Mouse (Mus musculus): ENCODE data around the gene Nat9. TPM values are rescaled to one million over a fixed set of nuclear protein-coding genes. Genes with fewer than 3 reads are reported as not detected.

The Nat9 gene
- total RNA-seq, 1 experiment from 2014 or later, result 39.9 TPM

GRCm38 (mm10) chr11:115219263-115219662 is 31.6 kb upstream of the Nat9 start:
- 0 out of 2 replicates have a peak, but pooled peaks have one; percentile 36 for ATAC-seq (replicated peaks; ENCODE audit: insufficient number of reproducible peaks, low FRiP score, low TSS enrichment, poor library complexity, severe bottlenecking)

- no peak for ATAC-seq (replicated peaks; ENCODE audit: insufficient number of reproducible peaks, low FRiP score, low TSS enrichment, poor library complexity, severe bottlenecking)
Observed at GRCm38 (mm10) chr11:115217439-115218410, 30.1 kb upstream of the Nat9 start.

- no peak for ATAC-seq (replicated peaks; ENCODE audit: insufficient number of reproducible peaks, low FRiP score, low TSS enrichment, poor library complexity, severe bottlenecking)
Observed at GRCm38 (mm10) chr11:115215123-115215522, 27.5 kb upstream of the Nat9 start.

GRCm38 (mm10) chr11:115212116-115212515 is 24.5 kb upstream of the Nat9 start:
- no peak for ATAC-seq (replicated peaks; ENCODE audit: insufficient number of reproducible peaks, low FRiP score, low TSS enrichment, poor library complexity, severe bottlenecking)

GRCm38 (mm10) chr11:115209958-115210357 is 22.3 kb upstream of the Nat9 start:
- no peak for ATAC-seq (replicated peaks; ENCODE audit: insufficient number of reproducible peaks, low FRiP score, low TSS enrichment, poor library complexity, severe bottlenecking)

- ATAC-seq (replicated peaks; ENCODE audit: insufficient number of reproducible peaks, low FRiP score, low TSS enrichment, poor library complexity, severe bottlenecking), result peak; percentile 77
Observed at GRCm38 (mm10) chr11:115208776-115209732, 21.4 kb upstream of the Nat9 start.

GRCm38 (mm10) chr11:115208126-115208525 is 20.5 kb upstream of the Nat9 start:
- no peak for ATAC-seq (replicated peaks; ENCODE audit: insufficient number of reproducible peaks, low FRiP score, low TSS enrichment, poor library complexity, severe bottlenecking)

GRCm38 (mm10) chr11:115202756-115203155 is 15.1 kb upstream of the Nat9 start:
- no peak for ATAC-seq (replicated peaks; ENCODE audit: insufficient number of reproducible peaks, low FRiP score, low TSS enrichment, poor library complexity, severe bottlenecking)

- ATAC-seq (replicated peaks; ENCODE audit: insufficient number of reproducible peaks, low FRiP score, low TSS enrichment, poor library complexity, severe bottlenecking), result peak; percentile 54
Observed at GRCm38 (mm10) chr11:115202316-115202715, 14.7 kb upstream of the Nat9 start.

GRCm38 (mm10) chr11:115200520-115200919 is 12.9 kb upstream of the Nat9 start:
- no peak for ATAC-seq (replicated peaks; ENCODE audit: insufficient number of reproducible peaks, low FRiP score, low TSS enrichment, poor library complexity, severe bottlenecking)

- peak; percentile 75 for ATAC-seq (replicated peaks; ENCODE audit: insufficient number of reproducible peaks, low FRiP score, low TSS enrichment, poor library complexity, severe bottlenecking)
Observed at GRCm38 (mm10) chr11:115198932-115199384, 11.3 kb upstream of the Nat9 start.

GRCm38 (mm10) chr11:115197558-115197957 is 9.9 kb upstream of the Nat9 start:
- no peak for ATAC-seq (replicated peaks; ENCODE audit: insufficient number of reproducible peaks, low FRiP score, low TSS enrichment, poor library complexity, severe bottlenecking)

- ATAC-seq (replicated peaks; ENCODE audit: insufficient number of reproducible peaks, low FRiP score, low TSS enrichment, poor library complexity, severe bottlenecking), result no peak
Observed at GRCm38 (mm10) chr11:115195933-115196332, 8.3 kb upstream of the Nat9 start.

- ATAC-seq (replicated peaks; ENCODE audit: insufficient number of reproducible peaks, low FRiP score, low TSS enrichment, poor library complexity, severe bottlenecking), result no peak
Observed at GRCm38 (mm10) chr11:115194693-115195092, 7.0 kb upstream of the Nat9 start.

GRCm38 (mm10) chr11:115192180-115192579 is 4.5 kb upstream of the Nat9 start:
- ATAC-seq (replicated peaks; ENCODE audit: insufficient number of reproducible peaks, low FRiP score, low TSS enrichment, poor library complexity, severe bottlenecking), result peak; percentile 41

- peak; percentile 59 for ATAC-seq (replicated peaks; ENCODE audit: insufficient number of reproducible peaks, low FRiP score, low TSS enrichment, poor library complexity, severe bottlenecking)
Observed at GRCm38 (mm10) chr11:115189304-115189703, 1.6 kb upstream of the Nat9 start.

GRCm38 (mm10) chr11:115188539-115189231 is 1.0 kb upstream of the Nat9 start:
- ATAC-seq (replicated peaks; ENCODE audit: insufficient number of reproducible peaks, low FRiP score, low TSS enrichment, poor library complexity, severe bottlenecking), result peak; percentile 66

- ATAC-seq (replicated peaks; ENCODE audit: insufficient number of reproducible peaks, low FRiP score, low TSS enrichment, poor library complexity, severe bottlenecking), result peak; percentile 45
Observed at GRCm38 (mm10) chr11:115187224-115187639, 427 bp downstream of the Nat9 start, which contains the start of gene Tmem104. Tmem104 (plus strand) TSS chr11:115187487.

Measured in monocyte, adult 5-6 weeks (primary cell).